Mouse (Mus musculus): ENCODE measurements around the gene Shb.

DNA sequence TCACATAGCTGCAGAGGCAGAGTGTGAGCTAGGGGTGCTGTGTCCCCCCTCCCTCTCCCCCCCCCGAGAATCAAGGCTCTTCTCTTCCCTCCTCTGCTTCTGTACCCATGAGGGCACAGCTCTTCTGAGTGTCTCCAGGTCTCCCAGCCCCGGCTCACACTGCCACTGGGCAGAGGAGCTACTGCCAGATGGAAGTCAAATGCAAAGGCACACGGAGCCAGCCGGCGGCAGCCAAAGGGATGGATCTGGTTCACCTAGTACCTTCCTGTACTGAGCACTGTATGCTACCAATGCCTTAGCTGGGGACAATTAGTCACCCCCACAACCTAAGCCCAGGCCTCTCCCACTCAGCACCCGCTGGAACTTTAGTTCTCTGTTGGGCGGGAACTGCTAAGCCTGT, 116.0 kb downstream of the Shb start:
- TF ChIP-seq POLR2AphosphoS2 (IDR thresholded peaks at IDR 0.05; ENCODE audit: insufficient read length, low read depth) (no peak), POLR2A (IDR thresholded peaks at IDR 0.05; ENCODE audit: insufficient read length, low read depth) (no peak), MAX (IDR thresholded peaks at IDR 0.05; ENCODE audit: low read depth) (no peak), E2F4 (IDR thresholded peaks at IDR 0.05; ENCODE audit: insufficient read depth) (no peak), CEBPB (IDR thresholded peaks at IDR 0.05; ENCODE audit: insufficient read depth, poor library complexity, severe bottlenecking) (no peak)

Measured in myocyte (in vitro differentiated cells).